22 mouse cellular contexts compared by ENCODE assay signal in genomic region chr7:100083812-100084211, GRCm38 (mm10). TPM values are rescaled to one million over a fixed set of nuclear protein-coding genes. Genes with fewer than 3 reads are reported as not detected.
DNase-seq lines count a peak whose midpoint lies in the region; ATAC-seq and TF ChIP-seq lines count a peak whose summit lies in the region.
"Had no signal": no experiment of that assay in that cellular context is flagged by ENCODE, and none has a peak within 500 bp of the region (broad histone marks: within the 10 kb centered on the region; RNA-seq: fewer than 3 reads in every experiment).

No protein-coding gene starts in this region.

- no peak for TF ChIP-seq EP300 in liver, embryonic 14.5 days (IDR thresholded peaks at IDR 0.05; ENCODE audit: low read depth)

- H3K9ac ChIP-seq in embryonic facial prominence, embryonic 11.5 days (replicated peaks; ENCODE audit: low read length): no peak overlapping the region
- H3K9ac ChIP-seq in liver, embryonic 14.5 days (replicated peaks): no peak overlapping the region
- no peak overlapping the region for H3K9ac ChIP-seq in liver, embryonic 12.5 days
- H3K9ac ChIP-seq: embryonic facial prominence, embryonic 15.5 days; hindbrain, embryonic 13.5 days; lung, embryonic 15.5 days; midbrain, embryonic 12.5 days; stomach, embryonic 15.5 days had no signal

- H3K36me3 ChIP-seq in embryonic facial prominence, embryonic 11.5 days (replicated peaks; ENCODE audit: control insufficient read depth, insufficient read depth, low read depth, low read length): peaks cover 10% of the 10 kb centered on the region
- H3K36me3 ChIP-seq in embryonic facial prominence, embryonic 10.5 days (replicated peaks): peaks cover 92% of the 10 kb centered on the region
- H3K36me3 ChIP-seq in liver, embryonic 14.5 days (replicated peaks; ENCODE audit: control insufficient read depth, insufficient read depth, low read depth): peaks cover 70% of the 10 kb centered on the region
- peaks cover 93% of the 10 kb centered on the region for H3K36me3 ChIP-seq in liver, embryonic 12.5 days
- peaks cover 52% of the 10 kb centered on the region for H3K36me3 ChIP-seq in thymus, adult 2 months (ENCODE audit: control insufficient read depth, insufficient read depth, low read length)

- no peak overlapping the region for H3K27ac ChIP-seq in embryonic facial prominence, embryonic 11.5 days (replicated peaks; ENCODE audit: low read depth, low read length)
- H3K27ac ChIP-seq in embryonic facial prominence, embryonic 10.5 days (replicated peaks): no peak overlapping the region
- H3K27ac ChIP-seq in liver, embryonic 14.5 days: no peak overlapping the region
- H3K27ac ChIP-seq in liver, embryonic 12.5 days: no peak overlapping the region
- no peak overlapping the region for H3K27ac ChIP-seq in thymus, adult 2 months (ENCODE audit: control insufficient read depth, insufficient read depth, low read length)
- H3K27ac ChIP-seq: embryonic facial prominence, embryonic 15.5 days; heart, adult 2 months; hindbrain, embryonic 13.5 days; lung, embryonic 15.5 days; midbrain, embryonic 12.5 days; stomach, embryonic 15.5 days had no signal

- H3K9me3 ChIP-seq in embryonic facial prominence, embryonic 11.5 days (replicated peaks; ENCODE audit: control insufficient read depth, low read length): no peaks in the 10 kb centered on the region
- 0 out of 2 replicates have a peak, but pooled peaks cover under 1% of the 10 kb centered on the region for H3K9me3 ChIP-seq in embryonic facial prominence, embryonic 10.5 days
- H3K9me3 ChIP-seq in liver, embryonic 14.5 days (ENCODE audit: control insufficient read depth, low read length): no peaks in the 10 kb centered on the region
- no peaks in the 10 kb centered on the region for H3K9me3 ChIP-seq in liver, embryonic 12.5 days (replicated peaks)
- H3K9me3 ChIP-seq: embryonic facial prominence, embryonic 15.5 days; hindbrain, embryonic 13.5 days; lung, embryonic 15.5 days; midbrain, embryonic 12.5 days; stomach, embryonic 15.5 days had no signal

- ATAC-seq in embryonic facial prominence, embryonic 11.5 days (replicated peaks; ENCODE audit: insufficient number of reproducible peaks, low FRiP score, low TSS enrichment, low read depth): no peak
- ATAC-seq in liver, embryonic 14.5 days (ENCODE audit: insufficient read depth): no peak
- ATAC-seq in liver, embryonic 12.5 days: no peak; the same call in 1 of the 2 replicates
- ATAC-seq: forebrain, embryonic 14.5 days had no signal

- 78% methylated on average over 6 of the region's 6 CpGs for WGBS in embryonic facial prominence, embryonic 11.5 days
- 89% methylated on average over 6 of the region's 6 CpGs for WGBS in embryonic facial prominence, embryonic 10.5 days
- WGBS in liver, embryonic 14.5 days (ENCODE audit: insufficient replicate concordance): 76% methylated on average over 6 of the region's 6 CpGs
- WGBS in liver, embryonic 12.5 days (ENCODE audit: insufficient replicate concordance): 79% methylated on average over 6 of the region's 6 CpGs
- WGBS in thymus, adult 2 months: 96% methylated on average over 6 of the region's 6 CpGs

- H3K4me1 ChIP-seq in embryonic facial prominence, embryonic 11.5 days (ENCODE audit: control insufficient read depth, insufficient read depth, low read length): no peaks in the 10 kb centered on the region
- H3K4me1 ChIP-seq in embryonic facial prominence, embryonic 10.5 days: no peaks in the 10 kb centered on the region
- H3K4me1 ChIP-seq in liver, embryonic 14.5 days (replicated peaks; ENCODE audit: control insufficient read depth in 2 of 2, insufficient read depth in 2 of 2, low read length in 1 of 2): no peaks in the 10 kb centered on the region
- H3K4me1 ChIP-seq in liver, embryonic 12.5 days: no peaks in the 10 kb centered on the region
- H3K4me1 ChIP-seq in thymus, adult 2 months (replicated peaks; ENCODE audit: control insufficient read depth, insufficient read depth, low read length): no peaks in the 10 kb centered on the region
- H3K4me1 ChIP-seq: embryonic facial prominence, embryonic 15.5 days; hindbrain, embryonic 13.5 days; lung, embryonic 15.5 days; midbrain, embryonic 12.5 days; stomach, embryonic 15.5 days had no signal

- peak; percentile 25 for DNase-seq in embryonic facial prominence, embryonic 11.5 days (ENCODE audit: low spot score)
- no peak for DNase-seq in embryonic facial prominence, embryonic 10.5 days (ENCODE audit: low spot score)
- no peak for DNase-seq in liver, embryonic 14.5 days (ENCODE audit: low read depth in 3 of 3, low spot score in 3 of 3)
- DNase-seq in thymus, postnatal 4 days: peak; percentile 10
- DNase-seq in thymus, adult 2 months: no peak
- DNase-seq in testis, postnatal 10 days (ENCODE audit: low spot score): no peak
- DNase-seq in frontal cortex, postnatal 25 days (ENCODE audit: low spot score in 2 of 2): no peak
- DNase-seq: adrenal gland, postnatal 36 days; cerebellum, adult 11 months; cerebellum, postnatal 10 days; gastrocnemius, postnatal 25 days; heart, adult 2 months; kidney, adult 9 months; kidney, postnatal 36 days; layer of hippocampus, postnatal 36 days had no signal

- H3K4me3 ChIP-seq in embryonic facial prominence, embryonic 11.5 days (ENCODE audit: low read depth, low read length): no peak overlapping the region
- no peak overlapping the region for H3K4me3 ChIP-seq in embryonic facial prominence, embryonic 10.5 days
- no peak overlapping the region for H3K4me3 ChIP-seq in liver, embryonic 14.5 days (ENCODE audit: insufficient read depth in 1 of 2, low read depth in 2 of 2, low read length in 2 of 2)
- no peak overlapping the region for H3K4me3 ChIP-seq in liver, embryonic 12.5 days
- no peak overlapping the region for H3K4me3 ChIP-seq in thymus, adult 2 months (ENCODE audit: control insufficient read depth, insufficient read depth, low read length)
- H3K4me3 ChIP-seq: embryonic facial prominence, embryonic 15.5 days; heart, adult 2 months; hindbrain, embryonic 13.5 days; lung, embryonic 15.5 days; midbrain, embryonic 12.5 days; stomach, embryonic 15.5 days had no signal

- 0 out of 2 replicates have a peak, but pooled peaks have one; percentile 18 for TF ChIP-seq CTCF in liver, embryonic 14.5 days (IDR thresholded peaks at IDR 0.05; ENCODE audit: low read depth)
- no peak for TF ChIP-seq CTCF in thymus, adult 2 months (IDR thresholded peaks at IDR 0.05; ENCODE audit: borderline replicate concordance, control insufficient read depth, extremely low read depth, insufficient read depth, low read length, poor library complexity)

- no peaks in the 10 kb centered on the region for H3K27me3 ChIP-seq in embryonic facial prominence, embryonic 11.5 days (ENCODE audit: control insufficient read depth, insufficient read depth, low read length)
- H3K27me3 ChIP-seq in embryonic facial prominence, embryonic 10.5 days (replicated peaks; ENCODE audit: low read depth, poor library complexity, severe bottlenecking): no peaks in the 10 kb centered on the region
- no peaks in the 10 kb centered on the region for H3K27me3 ChIP-seq in liver, embryonic 14.5 days (ENCODE audit: control insufficient read depth, insufficient read depth, low read length)
- H3K27me3 ChIP-seq in liver, embryonic 12.5 days (replicated peaks): no peaks in the 10 kb centered on the region
- H3K27me3 ChIP-seq in thymus, adult 2 months (ENCODE audit: control insufficient read depth, insufficient read depth, low read length): no peaks in the 10 kb centered on the region
- H3K27me3 ChIP-seq: embryonic facial prominence, embryonic 15.5 days; hindbrain, embryonic 13.5 days; lung, embryonic 15.5 days; midbrain, embryonic 12.5 days; stomach, embryonic 15.5 days had no signal

- H3K4me2 ChIP-seq in embryonic facial prominence, embryonic 11.5 days (ENCODE audit: low read depth, low read length): no peak overlapping the region
- H3K4me2 ChIP-seq in liver, embryonic 14.5 days (ENCODE audit: low read depth): no peak overlapping the region
- no peak overlapping the region for H3K4me2 ChIP-seq in liver, embryonic 12.5 days
- H3K4me2 ChIP-seq: embryonic facial prominence, embryonic 15.5 days; hindbrain, embryonic 13.5 days; lung, embryonic 15.5 days; midbrain, embryonic 12.5 days; stomach, embryonic 15.5 days had no signal

- TF ChIP-seq POLR2A in thymus, adult 2 months (IDR thresholded peaks at IDR 0.05; ENCODE audit: control insufficient read depth, extremely low read depth, insufficient read depth, low read length, poor library complexity): no peak

RNA-seq across cellular contexts. Expression of gene Pold3, which starts 37.6 kb away (rescaled TPM):
- polyA plus RNA-seq in embryonic facial prominence, embryonic 11.5 days (2014; fragmentation: Nextera tagmentation; extraction: Ambion mirVana): 99.9 and 110 TPM in 2 replicates
- polyA plus RNA-seq in embryonic facial prominence, embryonic 10.5 days (2016; fragmentation: Nextera tagmentation; extraction: Ambion mirVana): 103 and 106 TPM in 2 replicates
- polyA plus RNA-seq in liver, embryonic 14.5 days (2012; rRNA removed): 19.2 and 31.9 TPM in 2 replicates
- polyA plus RNA-seq in liver, embryonic 14.5 days (2014; fragmentation: Nextera tagmentation; extraction: Ambion mirVana): 50.8 and 51.1 TPM in 2 replicates
- 72.3 and 73.6 TPM in 2 replicates for polyA plus RNA-seq in liver, embryonic 12.5 days (2016; fragmentation: Nextera tagmentation; extraction: Ambion mirVana)
- 21.4 and 22.7 TPM in 2 replicates for polyA plus RNA-seq in thymus, adult 2 months (2012; rRNA removed)

Comparison
In these comparisons a context has a peak if more than half of its experiments do, and no peak if none do; other contexts are left out.
1. DNase-seq: peak in embryonic facial prominence, embryonic 11.5 days (single experiment) and thymus, postnatal 4 days (single experiment); none in embryonic facial prominence, embryonic 10.5 days (single experiment), liver, embryonic 14.5 days (0 of 3), thymus, adult 2 months (single experiment), testis, postnatal 10 days (single experiment) and frontal cortex, postnatal 25 days (0 of 2).